Mouse (Mus musculus) intestine, embryonic 14.5 days (tissue): ENCODE results near the gene Prkn. TPM values are rescaled to one million over a fixed set of nuclear protein-coding genes. Genes with fewer than 3 reads are reported as not detected.
A peak's percentile ranks its signal among the peaks of the same experiment; 100 is the strongest.
"Not testable (repeated sequence)": the region's sequence is repeated elsewhere in the genome, so short reads cannot be mapped to it uniquely, and the experiment has no call there.

Experiments
- ATAC-seq: fragments of 200-750 bp; cut with Nextera tagmentation; replicated peaks from 2 replicates; pipeline ENCODE4 v1.8.0; 2017; ENCODE audit warnings: low read depth, moderate number of reproducible peaks, moderate TSS enrichment, moderate library complexity; ENCODE audit not compliant: low FRiP score, low TSS enrichment
- DNase-seq: peaks from one replicate; pipeline ENCODE4 v3.0.0-alpha.2; 2018; ENCODE audit warnings: low spot score
- H3K27ac ChIP-seq: fragments of 300-500 bp; sonication (generic); 2 replicates; pipeline ENCODE4 v1.5.1; 2014; ENCODE audit warnings: low read depth, mild to moderate bottlenecking, control low read depth
- H3K27me3 ChIP-seq: fragments of 300-500 bp; sonication (generic); replicated peaks from 2 replicates; pipeline ENCODE4 v1.6.1; 2014; ENCODE audit warnings: low read length, control low read depth; ENCODE audit not compliant: control insufficient read depth, insufficient read depth
- H3K36me3 ChIP-seq: fragments of 300-500 bp; sonication (generic); 2 replicates; pipeline ENCODE4 v1.6.1; 2014; ENCODE audit warnings: low read length, control low read depth; ENCODE audit not compliant: control insufficient read depth, insufficient read depth
- H3K4me1 ChIP-seq: fragments of 300-500 bp; sonication (generic); replicated peaks from 2 replicates; pipeline ENCODE4 v1.6.1; 2014; ENCODE audit warnings: low read length, control low read depth, mixed read lengths; ENCODE audit not compliant: control insufficient read depth, insufficient read depth
- H3K4me2 ChIP-seq: fragments of 300-500 bp; sonication (generic); 2 replicates; pipeline ENCODE4 v1.6.1; 2014; ENCODE audit warnings: low read length
- H3K4me3 ChIP-seq: fragments of 300-500 bp; sonication (generic); 2 replicates; pipeline ENCODE4 v1.5.1; 2014; ENCODE audit warnings: low read depth, low read length, control low read depth, mixed read lengths
- H3K9ac ChIP-seq: fragments of 300-500 bp; sonication (generic); 2 replicates; pipeline ENCODE4 v1.6.1; 2014; ENCODE audit warnings: mild to moderate bottlenecking, low read length
- H3K9me3 ChIP-seq: fragments of 300-500 bp; sonication (generic); 2 replicates; pipeline ENCODE4 v1.6.1; 2016; ENCODE audit warnings: low read length, control low read depth; ENCODE audit not compliant: control insufficient read depth
- WGBS: fragments of 180-500 bp; shearing (Covaris S2); extraction: QIAGEN DNeasy Blood & Tissue Kit; methylation state at CpG from one replicate; pipeline ENCODE4 v1.1.7; 2014; 5-methylcytosine and 5-hydroxymethylcytosine counted together
- polyA plus RNA-seq: library from polyadenylated mRNA; unstranded; fragments of >200 nt; fragmentation: Nextera tagmentation; extraction: Ambion mirVana; gene quantifications from 2 replicates; pipeline ENCODE4 v1.2.1, GENCODE M21; 2014

Gene Prkn
- polyA plus RNA-seq, 1 experiment from 2014 or later = 2.3 TPM

- H3K4me2 ChIP-seq = no peak overlapping the region
- 83% methylated on average over 4 of the region's 4 CpGs for WGBS
- H3K9me3 ChIP-seq = no peaks in the 10 kb centered on the region
- no peaks in the 10 kb centered on the region for H3K27me3 ChIP-seq
- H3K36me3 ChIP-seq = no peaks in the 10 kb centered on the region
- no peak overlapping the region for H3K27ac ChIP-seq
- ATAC-seq (no peak), DNase-seq (no peak)
- H3K4me1 ChIP-seq = no peaks in the 10 kb centered on the region
- no peak overlapping the region for H3K4me3 ChIP-seq
- no peak overlapping the region for H3K9ac ChIP-seq
These were observed 1149.1 kb downstream of the Prkn start for GRCm38 (mm10) chr17:11989296-11989695.

GRCm38 (mm10) chr17:11990386-11991087, 1150.4 kb downstream of the Prkn start:
- Histone ChIP-seq H3K9ac (no peak overlapping the region), H3K27ac (no peak overlapping the region), H3K4me1 (no peaks in the 10 kb centered on the region), H3K27me3 (no peaks in the 10 kb centered on the region), H3K4me2 (no peak overlapping the region), H3K9me3 (no peaks in the 10 kb centered on the region), H3K36me3 (no peaks in the 10 kb centered on the region), H3K4me3 (no peak overlapping the region)
- DNase-seq = no peak
- no peak for ATAC-seq
- WGBS = 80% methylated on average over 11 of the region's 11 CpGs

GRCm38 (mm10) chr17:11993249-11993648, 1153.1 kb downstream of the Prkn start:
- DNase-seq (peak; percentile 74), ATAC-seq (no peak)
- H3K4me2 ChIP-seq = no peak overlapping the region
- H3K27me3 ChIP-seq = no peaks in the 10 kb centered on the region
- H3K4me1 ChIP-seq = no peaks in the 10 kb centered on the region
- H3K9ac ChIP-seq = no peak overlapping the region
- no peak overlapping the region for H3K27ac ChIP-seq
- no peak overlapping the region for H3K4me3 ChIP-seq
- H3K36me3 ChIP-seq = no peaks in the 10 kb centered on the region
- WGBS = 27% methylated on average over 8 of the region's 8 CpGs
- H3K9me3 ChIP-seq = no peaks in the 10 kb centered on the region

GRCm38 (mm10) chr17:11994252-11994651, 1154.1 kb downstream of the Prkn start:
- Histone ChIP-seq H3K4me1 (no peaks in the 10 kb centered on the region), H3K9me3 (no peaks in the 10 kb centered on the region), H3K27me3 (no peaks in the 10 kb centered on the region), H3K36me3 (no peaks in the 10 kb centered on the region), H3K27ac (no peak overlapping the region), H3K4me2 (no peak overlapping the region), H3K9ac (no peak overlapping the region), H3K4me3 (no peak overlapping the region)
- no peak for ATAC-seq
- 82% methylated on average over 3 of the region's 3 CpGs for WGBS
- no peak for DNase-seq

- H3K4me1 ChIP-seq, H3K27ac ChIP-seq, DNase-seq, H3K4me3 ChIP-seq, H3K9me3 ChIP-seq, H3K9ac ChIP-seq, H3K4me2 ChIP-seq, H3K27me3 ChIP-seq, H3K36me3 ChIP-seq, ATAC-seq: not testable (repeated sequence)
- 74% methylated on average over 3 of the region's 3 CpGs for WGBS
These were observed 1154.6 kb downstream of the Prkn start for GRCm38 (mm10) chr17:11994754-11995153.

GRCm38 (mm10) chr17:11995522-11995921, 1155.3 kb downstream of the Prkn start:
- no peak for DNase-seq
- H3K4me1 ChIP-seq = no peaks in the 10 kb centered on the region
- H3K36me3 ChIP-seq = no peaks in the 10 kb centered on the region
- ATAC-seq = no peak
- H3K27me3 ChIP-seq = no peaks in the 10 kb centered on the region
- 84% methylated on average over 3 of the region's 3 CpGs for WGBS
- no peak overlapping the region for H3K9ac ChIP-seq
- H3K9me3 ChIP-seq = no peaks in the 10 kb centered on the region
- H3K4me3 ChIP-seq = no peak overlapping the region
- H3K4me2 ChIP-seq = no peak overlapping the region
- H3K27ac ChIP-seq = no peak overlapping the region

- H3K4me3 ChIP-seq = no peak overlapping the region
- ATAC-seq = peak; percentile 32; the same call in 1 of the 2 replicates
- no peaks in the 10 kb centered on the region for H3K36me3 ChIP-seq
- H3K4me1 ChIP-seq = no peaks in the 10 kb centered on the region
- no peaks in the 10 kb centered on the region for H3K9me3 ChIP-seq
- H3K9ac ChIP-seq = no peak overlapping the region
- no peak overlapping the region for H3K4me2 ChIP-seq
- no peak for DNase-seq
- no peak overlapping the region for H3K27ac ChIP-seq
- WGBS = 49% methylated on average over 9 of the region's 9 CpGs
- no peaks in the 10 kb centered on the region for H3K27me3 ChIP-seq
These were observed 1156.1 kb downstream of the Prkn start for GRCm38 (mm10) chr17:11996311-11996710.

- WGBS = 81% methylated on average over 9 of the region's 9 CpGs
- Histone ChIP-seq H3K9me3 (no peaks in the 10 kb centered on the region), H3K4me3 (no peak overlapping the region), H3K4me2 (no peak overlapping the region), H3K9ac (no peak overlapping the region), H3K27me3 (no peaks in the 10 kb centered on the region), H3K27ac (no peak overlapping the region), H3K36me3 (no peaks in the 10 kb centered on the region), H3K4me1 (no peaks in the 10 kb centered on the region)
- DNase-seq (no peak), ATAC-seq (no peak)
These were observed 1160.1 kb downstream of the Prkn start for GRCm38 (mm10) chr17:12000285-12000684.

- no peak for DNase-seq
These were observed 1181.1 kb downstream of the Prkn start for GRCm38 (mm10) chr17:12021326-12021725.

More at GRCm38 (mm10) chr17:12021326-12021725, 1181.1 kb downstream of the Prkn start:
- 58% methylated on average over 3 of the region's 3 CpGs for whole genome bisulfite sequencing
- no peak overlapping the region for H3K27ac ChIP-seq
- no peak overlapping the region for H3K4me3 ChIP-seq
- H3K27me3 ChIP-seq = no peaks in the 10 kb centered on the region
- no peak overlapping the region for H3K4me2 ChIP-seq
- no peaks in the 10 kb centered on the region for H3K4me1 ChIP-seq
- peaks cover 7% of the 10 kb centered on the region; the same call in 1 of the 2 replicates for H3K9me3 ChIP-seq
- no peak for ATAC-seq
- no peaks in the 10 kb centered on the region for H3K36me3 ChIP-seq
- no peak overlapping the region for H3K9ac ChIP-seq
